Mouse (Mus musculus) natural killer cell, adult 2 months (primary cell): ENCODE data around the gene Dnmt3a.
"Not testable (repeated sequence)": the region's sequence is repeated elsewhere in the genome, so short reads cannot be mapped to it uniquely, and the experiment has no call there.

Source experiments
- DNase-seq, 2 experiments: peaks; one replicate each; pipeline ENCODE4 v3.0.0; 2022; ENCODE audit warnings: low spot score in 2 of 2

Dnmt3a gene

GRCm38 (mm10) chr12:3917668-3918341 lies 112.0 kb downstream of the Dnmt3a start:
- no peak for DNase-seq

GRCm38 (mm10) chr12:3918577-3918976 lies 112.8 kb downstream of the Dnmt3a start:
- DNase-seq = no peak

DNA sequence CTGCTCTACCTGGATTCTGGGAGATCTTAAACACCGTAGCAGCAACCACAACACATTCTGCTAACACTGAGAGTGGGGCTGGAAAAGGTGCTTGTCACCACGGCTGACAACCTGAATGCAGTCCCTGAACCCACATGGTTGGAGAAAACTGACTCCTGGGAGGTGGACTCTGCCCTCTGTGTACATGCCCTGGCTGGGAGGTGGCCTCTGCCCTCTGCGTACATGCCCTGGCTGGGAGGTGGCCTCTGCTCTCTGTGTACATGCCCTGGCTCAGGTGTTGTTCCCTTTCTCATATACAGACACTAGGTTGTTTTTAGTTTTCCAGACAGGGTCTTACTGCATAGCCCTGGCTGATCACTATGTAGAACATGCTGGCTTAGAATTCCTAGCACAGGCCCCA lies 113.6 kb downstream of the Dnmt3a start:
- no peak for DNase-seq

DNA sequence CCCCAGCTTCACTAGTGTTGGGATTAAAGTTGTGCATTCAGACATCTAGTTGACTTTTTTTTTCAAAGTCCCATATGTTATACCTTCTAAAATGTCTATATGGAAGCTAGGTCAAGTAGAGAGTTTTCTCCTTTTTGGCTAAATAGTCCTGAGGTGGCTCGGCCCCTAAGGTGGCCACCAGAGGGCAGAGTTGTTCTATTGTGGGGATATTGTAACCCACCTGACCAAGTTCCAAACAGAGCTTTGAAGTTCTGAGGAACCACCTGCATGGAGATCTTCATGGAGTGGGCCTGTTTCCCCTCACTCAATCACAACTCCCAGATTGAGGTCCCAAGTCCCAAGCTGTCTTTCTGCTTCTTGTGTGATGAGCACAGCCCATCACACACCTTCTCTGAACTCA lies 120.3 kb downstream of the Dnmt3a start:
- peak; percentile 32 to 65 for DNase-seq

DNA sequence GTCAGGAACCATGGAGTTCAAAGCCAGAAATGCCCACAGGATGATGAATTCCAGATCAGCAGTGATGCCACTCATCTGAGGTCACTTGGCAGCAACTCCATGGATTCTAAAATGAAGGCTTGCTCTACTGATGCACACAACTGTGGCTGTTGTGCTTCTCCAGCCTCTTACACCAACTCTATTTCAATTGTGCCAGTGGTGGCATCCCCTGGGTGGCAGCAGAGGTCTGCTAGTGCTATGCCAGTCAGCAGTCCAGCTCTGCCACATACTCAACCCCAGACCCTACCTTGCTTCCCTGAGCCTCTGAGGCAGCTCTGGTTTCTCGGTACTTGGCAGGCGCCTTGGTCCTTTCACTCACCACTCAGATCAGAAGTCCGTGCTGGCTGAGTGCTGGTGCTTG lies 123.0 kb downstream of the Dnmt3a start:
- DNase-seq = no peak

DNA sequence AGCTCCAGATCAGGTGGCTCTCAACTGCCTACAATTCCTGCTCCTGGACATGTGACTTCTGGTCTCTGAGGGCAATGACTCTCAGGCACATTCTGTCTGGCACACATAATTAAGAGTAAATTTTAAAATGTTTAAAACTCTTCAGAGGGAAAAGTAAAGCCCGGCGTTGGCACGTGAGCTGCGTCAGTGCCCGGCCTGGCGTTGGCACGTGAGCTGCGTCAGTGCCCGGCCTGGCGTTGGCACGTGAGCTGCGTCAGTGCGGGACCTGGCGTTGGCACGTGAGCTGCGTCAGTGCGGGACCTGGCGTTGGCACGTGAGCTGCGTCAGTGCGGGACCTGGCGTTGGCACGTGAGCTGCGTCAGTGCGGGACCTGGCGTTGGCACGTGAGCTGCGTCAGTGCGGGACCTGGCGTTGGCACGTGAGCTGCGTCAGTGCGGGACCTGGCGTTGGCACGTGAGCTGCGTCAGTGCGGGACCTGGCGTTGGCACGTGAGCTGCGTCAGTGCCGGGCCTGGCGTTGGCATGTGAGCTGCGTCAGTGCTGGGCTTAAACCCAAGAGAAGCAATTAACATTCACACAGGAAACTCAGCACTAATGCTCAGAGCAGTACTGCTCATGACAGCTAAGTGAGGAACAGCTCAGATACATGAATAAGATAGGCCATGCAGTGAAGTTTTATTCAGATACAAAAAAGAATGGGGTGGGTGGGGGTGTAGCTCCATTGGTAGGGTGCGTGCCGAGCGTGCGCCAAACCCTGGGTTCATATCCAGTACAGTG lies 124.5 kb downstream of the Dnmt3a start:
- not testable (repeated sequence) for DNase-seq

GRCm38 (mm10) chr12:3942026-3942425 lies 136.2 kb downstream of the Dnmt3a start:
- no peak for DNase-seq

GRCm38 (mm10) chr12:3944454-3945073 lies 138.8 kb downstream of the Dnmt3a start:
- no peak for DNase-seq

DNA sequence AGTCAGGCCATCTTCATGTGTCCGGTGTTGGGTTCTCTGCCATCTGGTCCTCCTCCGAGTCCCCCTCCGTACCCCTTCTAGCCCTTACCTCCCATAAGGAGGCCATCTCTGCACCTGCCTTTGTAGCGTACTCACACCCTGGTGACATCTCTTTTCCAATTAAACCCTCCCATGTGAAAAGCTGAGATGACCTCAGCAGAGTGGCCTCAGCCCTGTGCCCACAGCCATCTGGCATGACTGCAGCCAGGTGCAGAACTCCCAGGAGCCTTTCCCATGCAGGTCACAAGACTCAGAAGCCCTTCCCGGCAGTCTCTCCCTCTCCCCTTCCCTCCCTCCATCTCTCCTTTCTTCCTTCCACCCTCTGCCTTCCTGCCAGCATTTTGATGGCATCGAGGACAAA lies 141.7 kb downstream of the Dnmt3a start:
- DNase-seq = no peak

GRCm38 (mm10) chr12:3954651-3955050 lies 148.8 kb downstream of the Dnmt3a start, which contains the start of gene Pomc:
TSS of gene Pomc (plus strand) at chr12:3954951.
- no peak for DNase-seq

DNA sequence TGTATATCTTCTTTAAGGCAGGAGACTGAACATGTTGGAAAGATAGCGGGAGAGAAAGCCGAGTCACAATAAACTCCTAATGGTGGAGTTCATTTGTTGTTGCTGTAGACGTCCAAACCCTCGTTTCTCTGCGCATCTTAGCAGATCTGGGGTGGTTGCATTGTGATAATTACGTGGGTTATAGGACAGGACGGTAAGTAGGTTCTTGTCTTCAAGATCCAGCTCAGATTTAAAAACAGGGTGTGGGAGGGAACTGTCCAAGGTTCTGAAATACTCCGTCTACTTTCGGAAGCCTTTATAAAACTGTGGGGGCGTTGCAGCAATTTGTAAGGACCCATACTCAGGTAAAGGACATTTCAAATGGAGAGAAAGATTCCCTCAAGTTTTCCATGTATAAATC lies 149.6 kb downstream of the Dnmt3a start:
- DNase-seq = peak in 1 of 2 experiments; percentile 9

DNA sequence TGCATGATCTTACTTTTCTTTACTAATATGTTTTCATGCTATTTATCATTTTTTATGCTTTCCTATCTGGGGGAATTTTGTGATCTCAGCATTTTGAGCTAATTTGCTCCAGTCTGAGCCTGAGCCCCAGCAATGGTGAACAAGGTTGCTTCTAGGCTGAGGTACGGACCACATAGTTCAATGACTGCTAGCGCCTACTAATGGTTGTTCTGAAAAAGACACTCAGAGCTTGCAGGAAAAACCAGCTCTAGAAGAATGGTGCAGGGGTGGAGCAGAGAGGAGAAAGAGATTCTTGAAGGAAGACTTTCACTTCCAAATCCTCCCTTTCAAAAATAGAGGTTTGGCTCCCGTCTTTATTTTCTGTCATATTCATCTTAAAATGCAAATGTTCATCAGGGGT lies 150.5 kb downstream of the Dnmt3a start:
- DNase-seq = peak in 1 of 2 experiments; percentile 5

GRCm38 (mm10) chr12:3959791-3960543 lies 154.2 kb downstream of the Dnmt3a start:
- DNase-seq = peak; percentile 91 to 94

GRCm38 (mm10) chr12:3960553-3960952 lies 154.7 kb downstream of the Dnmt3a start:
- no peak for DNase-seq
